Mouse (Mus musculus): Measurements from ENCODE around the gene Eci3.
"Not testable (repeated sequence)": the region's sequence is repeated elsewhere in the genome, so short reads cannot be mapped to it uniquely, and the experiment has no call there.

Eci3 gene

GRCm38 (mm10) chr13:34963511-34964397, at the start of gene Eci3:
Eci3 (minus strand) TSS chr13:34963810.
- peak; percentile 7 for DNase-seq (ENCODE audit: extremely low read depth, insufficient read length, low spot score)

GRCm38 (mm10) chr13:34995925-34996324, 32.3 kb upstream of the Eci3 start:
- DNase-seq (ENCODE audit: extremely low read depth, insufficient read length, low spot score): no peak

GRCm38 (mm10) chr13:34993983-34994811, 30.6 kb upstream of the Eci3 start:
- peak; percentile 97 for DNase-seq (ENCODE audit: extremely low read depth, insufficient read length, low spot score)

GRCm38 (mm10) chr13:34993595-34993982, 30.0 kb upstream of the Eci3 start:
- DNase-seq (ENCODE audit: extremely low read depth, insufficient read length, low spot score): no peak

GRCm38 (mm10) chr13:34993085-34993484, 29.5 kb upstream of the Eci3 start:
- DNase-seq (ENCODE audit: extremely low read depth, insufficient read length, low spot score): peak; percentile 8

GRCm38 (mm10) chr13:34991581-34992273, 28.1 kb upstream of the Eci3 start:
- no peak for DNase-seq (ENCODE audit: extremely low read depth, insufficient read length, low spot score)

- not testable (repeated sequence) for DNase-seq (ENCODE audit: extremely low read depth, insufficient read length, low spot score)
Measured at GRCm38 (mm10) chr13:34983479-34983878, 19.9 kb upstream of the Eci3 start.

- not testable (repeated sequence) for DNase-seq (ENCODE audit: extremely low read depth, insufficient read length, low spot score)
Measured at GRCm38 (mm10) chr13:34978635-34979034, 15.0 kb upstream of the Eci3 start.

GRCm38 (mm10) chr13:34977410-34977809, 13.8 kb upstream of the Eci3 start:
- no peak for DNase-seq (ENCODE audit: extremely low read depth, insufficient read length, low spot score)

GRCm38 (mm10) chr13:34976116-34976515, 12.5 kb upstream of the Eci3 start:
- DNase-seq (ENCODE audit: extremely low read depth, insufficient read length, low spot score): no peak

GRCm38 (mm10) chr13:34973770-34974169, 10.2 kb upstream of the Eci3 start:
- no peak for DNase-seq (ENCODE audit: extremely low read depth, insufficient read length, low spot score)

- no peak for DNase-seq (ENCODE audit: extremely low read depth, insufficient read length, low spot score)
Measured at GRCm38 (mm10) chr13:34973149-34973548, 9.5 kb upstream of the Eci3 start.

- not testable (repeated sequence) for DNase-seq (ENCODE audit: extremely low read depth, insufficient read length, low spot score)
Measured at GRCm38 (mm10) chr13:34972456-34972855, 8.8 kb upstream of the Eci3 start.

GRCm38 (mm10) chr13:34965647-34966046, 2.0 kb upstream of the Eci3 start:
- DNase-seq (ENCODE audit: extremely low read depth, insufficient read length, low spot score): not testable (repeated sequence)

GRCm38 (mm10) chr13:34964866-34965265, 1.3 kb upstream of the Eci3 start:
- DNase-seq (ENCODE audit: extremely low read depth, insufficient read length, low spot score): no peak

GRCm38 (mm10) chr13:34964419-34964818, 809 bp upstream of the Eci3 start:
- DNase-seq (ENCODE audit: extremely low read depth, insufficient read length, low spot score): no peak

GRCm38 (mm10) chr13:34960996-34961770, 2.4 kb downstream of the Eci3 start:
- no peak for DNase-seq (ENCODE audit: extremely low read depth, insufficient read length, low spot score)

GRCm38 (mm10) chr13:34958158-34958557, 5.5 kb downstream of the Eci3 start:
- DNase-seq (ENCODE audit: extremely low read depth, insufficient read length, low spot score): not testable (repeated sequence)

- DNase-seq (ENCODE audit: extremely low read depth, insufficient read length, low spot score): no peak
Measured at GRCm38 (mm10) chr13:34956901-34957300, 6.7 kb downstream of the Eci3 start.

GRCm38 (mm10) chr13:34951437-34951836, 12.2 kb downstream of the Eci3 start:
- DNase-seq (ENCODE audit: extremely low read depth, insufficient read length, low spot score): not testable (repeated sequence)

All from 3134 (cell line).